26 mouse cellular contexts compared by ENCODE assay signal in the genomic region with DNA sequence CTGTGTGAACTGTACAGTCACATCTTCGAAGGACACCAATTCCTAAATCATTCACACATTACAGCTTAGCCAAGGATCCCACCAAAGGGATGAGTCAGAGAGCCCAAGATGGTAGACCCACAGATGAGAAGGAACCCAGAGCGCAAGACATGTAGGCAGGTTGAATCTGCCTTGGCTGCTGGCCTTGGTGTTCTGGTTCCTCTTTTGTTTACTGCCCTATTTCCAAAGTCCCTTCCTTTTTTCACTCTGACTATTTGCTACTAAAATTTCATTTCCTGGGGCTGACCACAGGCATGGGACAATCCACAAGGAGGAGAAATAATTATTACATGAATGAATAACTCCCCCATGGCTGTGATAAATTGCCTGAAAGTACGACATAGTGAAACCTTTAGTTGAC. TPM values are rescaled to one million over a fixed set of nuclear protein-coding genes. Genes with fewer than 3 reads are reported as not detected.
DNase-seq lines count a peak whose midpoint lies in the region; ATAC-seq lines count a peak whose summit lies in the region.
"Had no signal": no experiment of that assay in that cellular context is flagged by ENCODE, and none has a peak within 500 bp of the region (broad histone marks: within the 10 kb centered on the region; RNA-seq: fewer than 3 reads in every experiment).

No protein-coding gene starts in this region.

- peak; percentile 83 for DNase-seq in heart, adult 11 months
- no peak for DNase-seq in heart, postnatal 25 days (ENCODE audit: low spot score)
- DNase-seq in 416B (ENCODE audit: low read depth), result peak; percentile 11
- peak; percentile 2 for DNase-seq in brain, adult 2 months (ENCODE audit: low read depth, low spot score)
- DNase-seq in right cerebral cortex, postnatal 25 days, result no peak
- DNase-seq: adrenal gland, adult 8-10 months; cerebellum, adult 18-20 months; cerebellum, adult 9-11 months; cerebellum, postnatal 36 days; gastrocnemius, postnatal 36 days; heart, postnatal 36 days had no signal

- ATAC-seq in megakaryocyte progenitor cell, adult 5-6 weeks (replicated peaks; ENCODE audit: poor library complexity), result peak; percentile 94
- no peak for ATAC-seq in activated CD4-positive, CD25-positive, alpha-beta regulatory T cell, adult 4 months
- ATAC-seq: forebrain, embryonic 15.5 days; intestine, embryonic 16.5 days had no signal

- intact Hi-C loops in heart, postnatal 25 days (cut with DNase I), result no loop called here

RNA-seq across cellular contexts. Expression of a gene that starts 10.1 kb away (rescaled TPM):
- 1 to 10 TPM; 1.4 to 1.5 TPM for total RNA-seq in heart, postnatal 25 days (2021)
- total RNA-seq in megakaryocyte progenitor cell, adult 5-6 weeks (2015), result 2.8 and 3.3 TPM in 2 replicates
- 1.1 and 1.5 TPM in 2 replicates for total RNA-seq in megakaryocyte progenitor cell, adult 5-6 weeks (2017)
- polyA plus RNA-seq in activated CD4-positive, CD25-positive, alpha-beta regulatory T cell, adult 4 months (2017; shearing (Covaris generic)), result 1 to 10 TPM; 2.8 to 5.0 TPM

RNA-seq across cellular contexts. Expression of a gene that starts 10.2 kb away (rescaled TPM):
- not detected for total RNA-seq in heart, postnatal 25 days (2021)
- total RNA-seq in megakaryocyte progenitor cell, adult 5-6 weeks (2015), result not detected in 2 replicates
- total RNA-seq in megakaryocyte progenitor cell, adult 5-6 weeks (2017), result not detected in 2 replicates
- not detected for polyA plus RNA-seq in activated CD4-positive, CD25-positive, alpha-beta regulatory T cell, adult 4 months (2017; shearing (Covaris generic))
- total RNA-seq: adrenal gland, adult 8-10 months; adrenal gland, postnatal 4 days; ES-E14; gastrocnemius, adult 8-10 months; gastrocnemius, postnatal 36 days; heart, adult 8-10 months; heart, postnatal 36 days had no signal
- polyA plus RNA-seq: embryonic facial prominence, embryonic 10.5 days; embryonic facial prominence, embryonic 14.5 days; forebrain, embryonic 10.5 days; forebrain, embryonic 15.5 days; heart, embryonic 12.5 days; heart, embryonic 16.5 days; hindbrain, embryonic 11.5 days; hindbrain, embryonic 15.5 days; intestine, embryonic 16.5 days had no signal

RNA-seq across cellular contexts. Expression of a gene that starts 37.6 kb away (rescaled TPM):
- not detected for total RNA-seq in heart, postnatal 25 days (2021)
- not detected in 2 replicates for total RNA-seq in megakaryocyte progenitor cell, adult 5-6 weeks (2015)
- total RNA-seq in megakaryocyte progenitor cell, adult 5-6 weeks (2017), result not detected in 2 replicates
- not detected for polyA plus RNA-seq in activated CD4-positive, CD25-positive, alpha-beta regulatory T cell, adult 4 months (2017; shearing (Covaris generic))
- total RNA-seq: adrenal gland, adult 8-10 months; adrenal gland, postnatal 4 days; ES-E14; gastrocnemius, adult 8-10 months; gastrocnemius, postnatal 36 days; heart, adult 8-10 months; heart, postnatal 36 days had no signal
- polyA plus RNA-seq: embryonic facial prominence, embryonic 10.5 days; embryonic facial prominence, embryonic 14.5 days; forebrain, embryonic 10.5 days; forebrain, embryonic 15.5 days; heart, embryonic 12.5 days; heart, embryonic 16.5 days; intestine, embryonic 16.5 days had no signal

Comparison
In these comparisons a context has a peak if more than half of its experiments do, and no peak if none do; other contexts are left out.
1. DNase-seq: peak in heart, adult 11 months (single experiment), 416B (single experiment) and brain, adult 2 months (single experiment); none in heart, postnatal 25 days (single experiment) and right cerebral cortex, postnatal 25 days (single experiment).